Mouse (Mus musculus) olfactory bulb, adult 2 months (tissue): ENCODE results near the gene Gm10643. TPM values are rescaled to one million over a fixed set of nuclear protein-coding genes. Genes with fewer than 3 reads are reported as not detected.

ENCODE experiments used
- H3K27ac ChIP-seq: fragments of 200-500 bp; 2 replicates; pipeline ENCODE4 v1.5.1; 2012; ENCODE audit warnings: low read depth, low read length; ENCODE audit not compliant: insufficient read depth
- H3K4me1 ChIP-seq: fragments of 200-500 bp; 2 replicates; pipeline ENCODE4 v1.6.1; 2012; ENCODE audit warnings: low read length; ENCODE audit not compliant: control insufficient read depth, insufficient read depth
- H3K4me3 ChIP-seq: fragments of 200-500 bp; 2 replicates; pipeline ENCODE4 v1.5.1; 2012; ENCODE audit warnings: mild to moderate bottlenecking, low read depth, low read length, moderate library complexity; ENCODE audit not compliant: insufficient read depth
- CTCF ChIP-seq: fragments of 200-500 bp; IDR thresholded peaks from 2 replicates; pipeline ENCODE4 v1.5.1; 2012; ENCODE audit warnings: low read depth, mild to moderate bottlenecking, low read length, moderate library complexity; ENCODE audit not compliant: insufficient read depth
- POLR2A ChIP-seq: fragments of 200-500 bp; IDR thresholded peaks from 2 replicates; pipeline ENCODE4 v1.6.1; 2012; ENCODE audit warnings: mild to moderate bottlenecking, low read depth, low read length, moderate library complexity; ENCODE audit not compliant: insufficient read depth
- whole genome bisulfite sequencing: fragments of 180-500 bp; shearing (Covaris S2); methylation state at CpG from one replicate; pipeline ENCODE4 v1.1.7; 2018; 5-methylcytosine and 5-hydroxymethylcytosine counted together
- polyA plus RNA-seq: library from polyadenylated mRNA; stranded (reverse); fragments of >200 nt; gene quantifications from 2 replicates; pipeline ENCODE4 v1.2.4, GENCODE M21; 2012; ENCODE audit warnings: low replicate concordance; ENCODE audit not compliant: missing spikeins, insufficient read depth, insufficient read length

Gene Gm10643
- polyA plus RNA-seq, 1 experiment: not detected

DNA sequence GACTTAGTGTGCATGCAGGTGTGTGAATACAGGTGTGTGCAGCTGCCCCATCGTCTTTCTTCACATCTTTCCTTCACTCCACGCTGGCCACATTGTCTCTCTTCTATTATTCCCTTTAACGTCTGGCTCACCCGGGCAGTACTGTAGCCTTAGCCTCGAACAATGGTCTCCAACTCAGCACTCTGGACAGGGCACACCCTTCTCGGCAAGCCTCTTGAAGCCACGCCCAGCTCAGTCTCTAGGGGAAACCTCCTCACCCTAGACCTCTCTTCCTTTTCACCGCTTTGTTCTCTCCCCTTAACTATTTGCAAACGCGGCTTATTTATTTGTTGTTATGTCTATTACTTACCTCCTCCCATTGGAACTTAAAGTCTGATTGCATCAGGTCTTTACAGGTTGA is 37.5 kb downstream of the Gm10643 start:
- 34% methylated on average over 10 of the region's 10 CpGs for WGBS
- Histone ChIP-seq H3K4me3 (no peak overlapping the region), H3K4me1 (peaks cover 10% of the 10 kb centered on the region), H3K27ac (no peak overlapping the region)
- TF ChIP-seq CTCF: no peak
- no peak for TF ChIP-seq POLR2A

DNA sequence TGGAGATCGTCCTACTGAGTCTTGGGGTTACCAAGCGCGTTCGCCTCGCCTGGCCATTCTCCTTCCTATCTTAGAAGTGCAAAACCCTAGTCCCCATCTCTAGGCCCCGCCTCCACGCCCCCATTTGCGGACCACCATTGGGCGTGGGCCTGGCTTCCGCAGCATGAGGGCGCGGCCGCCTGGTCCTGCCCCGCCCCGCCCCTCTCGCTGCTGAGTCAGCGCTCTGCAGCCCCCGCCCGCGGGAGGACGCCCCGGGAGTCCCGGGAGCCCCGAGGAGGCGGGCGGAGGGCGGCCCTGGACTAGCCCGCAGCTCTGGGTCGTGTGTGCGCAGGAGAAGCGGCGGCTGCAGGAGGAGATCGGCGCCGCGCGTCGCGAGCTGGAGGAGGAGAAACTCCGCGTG is 39.1 kb downstream of the Gm10643 start:
- no peak for TF ChIP-seq POLR2A
- no peak for TF ChIP-seq CTCF
- H3K4me1 ChIP-seq: peaks cover 10% of the 10 kb centered on the region
- under 1% methylated on average over 41 of the region's 41 CpGs for WGBS
- H3K4me3 ChIP-seq: peak overlapping the region; percentile 31
- H3K27ac ChIP-seq: no peak overlapping the region

DNA sequence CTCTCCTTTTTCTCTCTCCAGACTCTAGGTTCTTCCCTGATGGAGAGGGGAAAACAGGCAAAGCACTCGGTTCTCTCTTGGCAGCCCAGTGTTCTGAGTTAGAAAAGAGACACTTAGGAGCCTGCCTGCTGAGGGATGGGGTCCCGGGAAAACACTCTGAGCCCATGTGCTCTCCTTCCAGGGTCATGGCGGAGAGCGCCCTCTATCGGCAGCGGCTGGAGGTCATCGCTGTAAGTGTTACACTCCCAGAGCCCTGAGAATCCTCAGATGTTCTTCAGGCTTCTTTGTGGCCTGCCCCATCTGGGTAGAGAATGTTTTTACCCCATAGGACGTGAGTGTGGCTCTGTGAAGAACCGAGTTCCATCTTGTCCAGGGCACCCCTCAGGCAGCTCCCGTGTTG is 40.8 kb downstream of the Gm10643 start:
- Histone ChIP-seq H3K4me3 (no peak overlapping the region), H3K4me1 (peaks cover 10% of the 10 kb centered on the region), H3K27ac (no peak overlapping the region)
- WGBS: 23% methylated on average over 10 of the region's 10 CpGs
- TF ChIP-seq POLR2A: no peak
- TF ChIP-seq CTCF: peak; percentile 54; the same call in 1 of the 2 replicates

DNA sequence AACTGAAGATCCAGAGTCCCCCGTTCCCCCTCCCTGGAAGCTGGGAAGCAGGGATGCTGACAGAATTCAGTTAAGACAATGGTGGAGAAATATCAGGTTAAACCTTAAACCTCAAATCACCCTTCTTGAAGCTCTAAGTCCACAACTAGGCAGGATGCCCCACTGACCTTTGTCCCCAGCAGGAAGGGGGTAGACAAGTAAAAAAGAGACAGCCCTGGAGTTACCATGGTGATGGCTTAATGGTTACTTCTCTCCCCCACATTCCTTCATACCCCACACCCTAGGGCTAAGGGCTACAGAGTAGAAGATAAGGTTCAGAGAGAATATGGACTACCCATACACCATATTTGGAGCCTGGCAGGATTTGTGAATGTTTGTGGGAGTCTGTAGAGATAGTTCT is 41.3 kb downstream of the Gm10643 start:
- Histone ChIP-seq H3K27ac (no peak overlapping the region), H3K4me1 (peaks cover 10% of the 10 kb centered on the region), H3K4me3 (no peak overlapping the region)
- WGBS: 91% methylated on average over 1 of the region's 1 CpGs
- TF ChIP-seq POLR2A (no peak), CTCF (no peak)

DNA sequence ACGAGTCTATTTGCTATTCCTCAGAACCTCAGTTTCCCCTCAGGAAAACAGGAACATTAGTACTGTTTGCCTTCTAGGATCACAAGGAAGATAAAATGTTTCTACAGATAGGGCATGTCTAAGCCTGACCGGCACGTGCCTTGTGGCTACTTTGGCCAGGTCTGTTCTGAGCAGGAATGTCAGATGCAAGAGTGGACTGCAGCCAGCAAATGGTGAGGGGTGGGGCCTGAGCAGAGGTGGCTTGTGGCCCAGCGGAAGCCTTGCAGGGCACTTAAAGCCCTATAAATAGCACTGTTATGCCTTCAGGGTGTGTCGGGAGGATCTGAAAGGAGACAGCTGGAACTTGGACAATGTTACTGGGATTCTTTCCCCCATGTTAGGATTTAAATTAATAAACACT is 41.9 kb downstream of the Gm10643 start:
- WGBS: 60% methylated on average over 5 of the region's 5 CpGs
- H3K27ac ChIP-seq: no peak overlapping the region
- H3K4me3 ChIP-seq: no peak overlapping the region
- H3K4me1 ChIP-seq: peaks cover 10% of the 10 kb centered on the region
- TF ChIP-seq CTCF (no peak), POLR2A (no peak)

DNA sequence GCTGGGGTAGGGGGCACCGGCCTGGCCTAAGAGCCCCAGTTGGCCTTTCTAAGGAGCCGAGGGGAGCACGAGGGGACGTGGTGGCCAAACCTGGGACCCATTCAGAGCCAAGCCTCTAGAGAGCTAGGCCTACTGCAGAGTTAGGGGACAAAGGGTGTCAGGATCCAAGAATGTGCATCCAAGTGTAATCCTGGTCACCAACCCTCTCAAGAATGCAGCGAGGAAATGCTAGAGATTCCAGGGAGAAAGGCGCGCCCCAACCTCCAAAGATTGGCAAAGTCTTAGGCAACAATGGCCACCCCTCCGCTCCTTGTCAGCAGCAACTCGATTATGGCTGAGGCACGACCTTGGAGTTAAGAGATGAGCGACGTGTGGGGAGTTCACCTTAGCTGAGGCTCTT is 43.4 kb downstream of the Gm10643 start:
- Histone ChIP-seq H3K4me3 (no peak overlapping the region), H3K27ac (no peak overlapping the region), H3K4me1 (peaks cover 9% of the 10 kb centered on the region)
- TF ChIP-seq POLR2A: no peak
- TF ChIP-seq CTCF: no peak
- 63% methylated on average over 12 of the region's 12 CpGs for WGBS

DNA sequence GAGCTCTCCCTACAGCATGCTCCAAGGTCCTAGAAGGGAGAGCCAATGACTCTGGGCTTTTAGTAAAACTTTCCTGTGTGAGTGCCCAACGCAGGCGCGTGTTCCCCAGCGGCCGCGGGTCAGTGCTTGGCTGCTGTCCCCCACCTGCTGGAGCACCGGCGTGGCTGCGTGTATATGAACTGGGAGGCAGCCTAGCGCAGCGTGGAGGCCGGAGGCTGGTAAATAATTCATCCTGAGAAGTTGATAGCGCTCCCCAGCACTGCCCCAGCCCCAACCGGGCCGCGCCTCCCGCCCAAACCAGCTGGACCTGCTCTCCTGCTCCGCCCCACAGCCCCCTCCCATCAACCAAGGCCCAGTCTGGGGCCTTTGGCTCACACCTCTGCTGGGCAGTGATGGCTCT is 43.8 kb downstream of the Gm10643 start, which contains the start of gene Palm3:
Gene Palm3 (plus strand): TSS at position 376 of the 400 bp plus-strand sequence.
- WGBS: 32% methylated on average over 18 of the region's 18 CpGs
- Histone ChIP-seq H3K4me3 (no peak within 1 kb of the TSS), H3K27ac (no peak within 1 kb of the TSS), H3K4me1 (peaks cover 5% of the 10 kb centered on the region)
- TF ChIP-seq POLR2A (no peak), CTCF (no peak)

DNA sequence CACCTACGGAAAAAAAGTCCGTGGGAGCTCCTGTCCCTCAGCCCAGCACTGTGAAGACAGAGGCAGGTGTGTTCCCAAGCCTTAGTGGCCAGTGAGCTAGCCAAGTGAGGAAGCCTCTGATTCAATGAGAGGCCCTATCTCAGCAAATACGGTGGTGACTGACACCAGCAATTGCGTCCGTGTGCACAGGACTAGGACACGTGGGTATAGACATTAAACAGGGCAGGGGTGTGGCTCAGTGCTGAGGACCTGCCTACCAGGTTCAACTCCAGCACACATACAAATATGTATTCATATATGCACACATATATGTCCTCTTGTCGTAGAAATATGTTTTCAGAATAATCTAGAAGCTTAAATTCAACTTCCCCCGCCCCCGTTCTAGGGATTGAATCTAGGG is 45.2 kb downstream of the Gm10643 start:
- no peak overlapping the region for H3K4me3 ChIP-seq
- no peak overlapping the region for H3K27ac ChIP-seq
- TF ChIP-seq POLR2A: no peak
- no peak for TF ChIP-seq CTCF
- no peaks in the 10 kb centered on the region for H3K4me1 ChIP-seq
- 89% methylated on average over 9 of the region's 9 CpGs for WGBS

DNA sequence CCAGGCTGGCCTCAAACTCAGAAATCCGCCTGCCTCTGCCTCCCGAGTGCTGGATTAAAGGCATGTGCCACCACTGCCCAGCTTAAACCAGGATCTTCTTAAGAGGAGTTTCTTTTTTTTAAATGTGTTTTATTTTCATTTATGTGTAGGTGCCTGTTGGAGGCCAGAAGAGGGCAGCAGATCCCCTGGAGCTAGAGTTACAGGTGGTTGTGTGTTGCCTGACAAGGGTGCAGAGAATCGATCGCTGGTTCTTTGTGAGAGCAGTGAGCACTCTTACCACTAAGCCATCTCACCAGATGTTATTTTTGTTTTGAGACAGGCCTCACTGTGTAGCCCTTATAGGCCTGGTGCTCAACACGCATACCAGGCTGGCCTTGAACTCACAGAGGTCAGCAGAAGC is 49.1 kb downstream of the Gm10643 start:
- TF ChIP-seq POLR2A: no peak
- no peak for TF ChIP-seq CTCF
- Histone ChIP-seq H3K4me3 (no peak overlapping the region), H3K4me1 (peaks cover 19% of the 10 kb centered on the region), H3K27ac (no peak overlapping the region)
- 96% methylated on average over 5 of the region's 5 CpGs for WGBS

Other genes with a start within 250 kb of the Gm10643 start
- 113 TPM in 1 of 2 replicates, not detected in the other for gene Adgrl1, start 165.0 kb downstream of the Gm10643 start, polyA plus RNA-seq
- not detected in 2 replicates for gene Gm10644, start 109.9 kb downstream of the Gm10643 start, polyA plus RNA-seq
- not detected in 2 replicates for gene Asf1b, start 109.6 kb downstream of the Gm10643 start, polyA plus RNA-seq
- 203 TPM in 1 of 2 replicates, not detected in the other for gene Prkaca, start 92.1 kb downstream of the Gm10643 start, polyA plus RNA-seq
- gene Samd1, start 67.5 kb downstream of the Gm10643 start, polyA plus RNA-seq: not detected in 2 replicates
- gene 1700067K01Rik, start 63.6 kb downstream of the Gm10643 start, polyA plus RNA-seq: not detected in 2 replicates
- not detected in 2 replicates for gene 2210011C24Rik, start 53.0 kb downstream of the Gm10643 start, polyA plus RNA-seq
- gene Palm3, start 43.7 kb downstream of the Gm10643 start, polyA plus RNA-seq: not detected in 2 replicates
- not detected in 2 replicates for gene Il27ra, start 22.5 kb downstream of the Gm10643 start, polyA plus RNA-seq
- not detected in 2 replicates for gene Rln3, start 20.1 kb downstream of the Gm10643 start, polyA plus RNA-seq
- gene Rfx1, start 1.7 kb upstream of the Gm10643 start, polyA plus RNA-seq: not detected in 2 replicates
- gene Dcaf15, start 39.6 kb upstream of the Gm10643 start, polyA plus RNA-seq: not detected in 2 replicates
- not detected in 2 replicates for gene Podnl1, start 60.9 kb upstream of the Gm10643 start, polyA plus RNA-seq
- gene Cc2d1a, start 82.8 kb upstream of the Gm10643 start, polyA plus RNA-seq: not detected in 2 replicates
- not detected in 2 replicates for gene 4930432K21Rik, start 82.9 kb upstream of the Gm10643 start, polyA plus RNA-seq
- not detected in 2 replicates for gene Nanos3, start 120.1 kb upstream of the Gm10643 start, polyA plus RNA-seq
- 65.7 TPM in 1 of 2 replicates, not detected in the other for gene Zswim4, start 171.9 kb upstream of the Gm10643 start, polyA plus RNA-seq
- gene D8Ertd738e, start 184.6 kb upstream of the Gm10643 start, polyA plus RNA-seq: not detected in 2 replicates
- not detected in 2 replicates for gene Mri1, start 192.2 kb upstream of the Gm10643 start, polyA plus RNA-seq
- gene Ccdc130, start 205.2 kb upstream of the Gm10643 start, polyA plus RNA-seq: not detected in 2 replicates